Mouse (Mus musculus): ENCODE measurements at regions not wholly inside any gene's neighbourhood (a gene's known extent, or its start where the extent isn't known, plus 50 kb on each side); places are given as distances from the start of the nearest gene placed in this dataset.

DNA sequence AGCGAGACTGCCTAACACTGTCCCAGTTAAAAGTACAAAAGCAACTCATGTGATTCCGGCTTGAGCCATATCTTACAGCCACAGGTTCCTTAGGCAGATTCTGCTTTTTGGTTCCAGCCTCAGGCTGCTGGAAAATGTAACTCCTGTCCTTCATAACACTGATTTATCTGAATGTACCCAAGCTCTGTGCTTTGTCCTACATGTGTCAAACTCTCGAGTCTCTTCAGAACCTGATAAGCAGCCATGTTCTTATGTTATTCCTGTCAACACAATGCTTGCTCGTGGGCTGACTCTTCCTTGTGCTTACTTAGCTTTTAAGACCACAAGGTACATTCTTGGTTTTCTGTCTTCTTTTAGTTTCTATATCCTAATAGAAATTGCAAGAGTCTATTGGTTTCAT is 556.3 kb downstream of the Adgrl2 start:
- Histone ChIP-seq H3K4me3 (no peak overlapping the region), H3K4me2 (ENCODE audit: low read depth) (no peak overlapping the region), H3ac (ENCODE audit: control insufficient read depth, insufficient read length) (no peak overlapping the region), H3K36me3 (ENCODE audit: control insufficient read depth, insufficient read depth) (no peaks in the 10 kb centered on the region), H3K27me3 (ENCODE audit: control insufficient read depth, insufficient read depth, insufficient read length) (no peaks in the 10 kb centered on the region), H3K79me2 (ENCODE audit: control insufficient read depth, insufficient read depth) (no peaks in the 10 kb centered on the region)
- no peak for TF ChIP-seq MYOD1 (IDR thresholded peaks at IDR 0.05; ENCODE audit: control insufficient read depth in 1 of 3, insufficient read length in 2 of 3, low read depth in 2 of 3)
- no peak for TF ChIP-seq USF1 (IDR thresholded peaks at IDR 0.05; ENCODE audit: low read depth)
- TF ChIP-seq TCF3 (IDR thresholded peaks at IDR 0.05; ENCODE audit: insufficient read length, low read depth): no peak
- no peak for TF ChIP-seq MAX (IDR thresholded peaks at IDR 0.05; ENCODE audit: low read depth)
- no peak for TF ChIP-seq CEBPB (IDR thresholded peaks at IDR 0.05; ENCODE audit: insufficient read depth, poor library complexity, severe bottlenecking)
- TF ChIP-seq MYOG (IDR thresholded peaks at IDR 0.05; ENCODE audit: control insufficient read depth in 1 of 3, insufficient read depth in 1 of 3, insufficient read length in 2 of 3, low read depth in 2 of 3): no peak
- no peak for TF ChIP-seq E2F4 (IDR thresholded peaks at IDR 0.05; ENCODE audit: insufficient read depth)
- TF ChIP-seq REST (IDR thresholded peaks at IDR 0.05; ENCODE audit: insufficient read depth, insufficient read length): no peak
- no peak for TF ChIP-seq TCF12 (IDR thresholded peaks at IDR 0.05; ENCODE audit: insufficient read depth, poor library complexity, severe bottlenecking)
- no peak for TF ChIP-seq SRF (IDR thresholded peaks at IDR 0.05; ENCODE audit: control insufficient read depth, insufficient read length, low read depth)
- no peak for TF ChIP-seq POLR2AphosphoS2 (IDR thresholded peaks at IDR 0.05; ENCODE audit: insufficient read length, low read depth)
- no peak for TF ChIP-seq POLR2A (IDR thresholded peaks at IDR 0.05; ENCODE audit: insufficient read length, low read depth)

DNA sequence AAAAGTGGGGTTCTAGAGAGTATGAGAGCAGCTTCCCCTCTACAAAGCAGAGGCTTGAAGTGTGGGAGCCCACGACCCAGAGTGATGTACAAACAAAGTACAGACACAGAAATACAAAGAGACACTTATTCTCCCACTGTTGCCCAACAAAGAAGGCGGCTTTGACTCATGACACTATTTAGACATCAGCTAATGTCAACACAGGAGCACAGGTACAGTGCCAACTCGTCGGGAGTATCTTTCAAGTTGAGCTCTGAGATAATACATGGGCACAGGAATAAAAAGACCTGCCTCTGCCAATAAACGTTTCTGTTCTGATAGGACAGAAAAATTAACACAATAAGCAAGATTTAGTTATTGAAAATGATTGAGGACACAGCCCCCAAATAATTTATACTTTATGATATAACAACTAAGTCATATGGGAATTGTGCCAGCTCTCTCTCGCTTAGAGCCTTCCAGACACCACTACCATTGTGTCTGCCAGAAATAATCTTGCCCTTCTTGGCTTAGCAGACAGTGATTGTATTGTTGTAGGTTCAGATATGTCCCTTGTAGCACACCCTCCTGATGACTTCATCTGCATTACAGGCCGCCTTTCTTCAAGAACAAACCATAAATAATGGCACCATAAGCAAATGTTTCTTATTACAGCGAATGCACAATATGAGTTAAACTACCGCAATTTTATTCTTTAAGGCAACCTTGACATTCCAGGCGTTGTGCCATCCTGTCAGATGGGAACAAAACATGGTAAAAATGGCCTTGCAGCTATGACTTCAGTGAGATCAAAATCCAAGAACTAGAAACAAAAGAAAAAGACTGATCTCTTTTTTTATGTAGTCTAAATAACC is 561.1 kb downstream of the Adgrl2 start:
- no peaks in the 10 kb centered on the region for H3K27me3 ChIP-seq (ENCODE audit: control insufficient read depth, insufficient read depth, insufficient read length)
- TF ChIP-seq CEBPB (IDR thresholded peaks at IDR 0.05; ENCODE audit: insufficient read depth, poor library complexity, severe bottlenecking) (no peak), REST (IDR thresholded peaks at IDR 0.05; ENCODE audit: insufficient read depth, insufficient read length) (no peak), E2F4 (IDR thresholded peaks at IDR 0.05; ENCODE audit: insufficient read depth) (no peak), POLR2A (IDR thresholded peaks at IDR 0.05; ENCODE audit: insufficient read length, low read depth) (no peak), MAX (IDR thresholded peaks at IDR 0.05; ENCODE audit: low read depth) (no peak), MYOG (IDR thresholded peaks at IDR 0.05; ENCODE audit: control insufficient read depth in 1 of 3, insufficient read depth in 1 of 3, insufficient read length in 2 of 3, low read depth in 2 of 3) (no peak), TCF12 (IDR thresholded peaks at IDR 0.05; ENCODE audit: insufficient read depth, poor library complexity, severe bottlenecking) (no peak), USF1 (IDR thresholded peaks at IDR 0.05; ENCODE audit: low read depth) (no peak), SRF (IDR thresholded peaks at IDR 0.05; ENCODE audit: control insufficient read depth, insufficient read length, low read depth) (no peak), MYOD1 (IDR thresholded peaks at IDR 0.05; ENCODE audit: control insufficient read depth in 1 of 3, insufficient read length in 2 of 3, low read depth in 2 of 3) (no peak), TCF3 (IDR thresholded peaks at IDR 0.05; ENCODE audit: insufficient read length, low read depth) (no peak), POLR2AphosphoS2 (IDR thresholded peaks at IDR 0.05; ENCODE audit: insufficient read length, low read depth) (no peak)
- no peaks in the 10 kb centered on the region for H3K79me2 ChIP-seq (ENCODE audit: control insufficient read depth, insufficient read depth)
- H3K4me2 ChIP-seq (ENCODE audit: low read depth): no peak overlapping the region
- no peak overlapping the region for H3ac ChIP-seq (ENCODE audit: control insufficient read depth, insufficient read length)
- no peak overlapping the region for H3K4me3 ChIP-seq
- no peaks in the 10 kb centered on the region for H3K36me3 ChIP-seq (ENCODE audit: control insufficient read depth, insufficient read depth)

DNA sequence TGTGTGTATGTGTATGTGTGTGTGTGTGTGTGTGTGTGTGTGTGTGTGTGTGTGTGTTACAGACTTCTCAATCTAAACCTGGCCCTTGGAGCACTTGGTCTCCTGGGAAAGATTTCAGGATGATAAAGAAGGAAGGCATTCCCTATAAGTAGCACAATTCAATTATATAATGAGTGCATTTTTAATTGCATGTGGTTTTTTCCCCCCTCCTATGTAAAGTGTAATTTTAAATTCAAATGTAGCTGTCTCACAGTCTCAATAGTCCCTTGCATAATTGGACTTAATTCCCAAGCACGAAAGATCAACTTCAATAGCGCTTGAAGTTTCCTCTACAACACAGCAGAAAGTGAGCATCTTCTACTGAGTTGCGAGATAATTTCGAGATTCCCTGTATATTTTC is 566.3 kb downstream of the Adgrl2 start:
- no peaks in the 10 kb centered on the region for H3K27me3 ChIP-seq (ENCODE audit: control insufficient read depth, insufficient read depth, insufficient read length)
- no peak overlapping the region for H3K4me3 ChIP-seq
- TF ChIP-seq USF1 (IDR thresholded peaks at IDR 0.05; ENCODE audit: low read depth) (no peak), MYOD1 (IDR thresholded peaks at IDR 0.05; ENCODE audit: control insufficient read depth in 1 of 3, insufficient read length in 2 of 3, low read depth in 2 of 3) (no peak), MYOG (IDR thresholded peaks at IDR 0.05; ENCODE audit: control insufficient read depth in 1 of 3, insufficient read depth in 1 of 3, insufficient read length in 2 of 3, low read depth in 2 of 3) (no peak), SRF (IDR thresholded peaks at IDR 0.05; ENCODE audit: control insufficient read depth, insufficient read length, low read depth) (no peak), MAX (IDR thresholded peaks at IDR 0.05; ENCODE audit: low read depth) (no peak), TCF12 (IDR thresholded peaks at IDR 0.05; ENCODE audit: insufficient read depth, poor library complexity, severe bottlenecking) (no peak), CEBPB (IDR thresholded peaks at IDR 0.05; ENCODE audit: insufficient read depth, poor library complexity, severe bottlenecking) (no peak), TCF3 (IDR thresholded peaks at IDR 0.05; ENCODE audit: insufficient read length, low read depth) (no peak), E2F4 (IDR thresholded peaks at IDR 0.05; ENCODE audit: insufficient read depth) (no peak), REST (IDR thresholded peaks at IDR 0.05; ENCODE audit: insufficient read depth, insufficient read length) (no peak), POLR2AphosphoS2 (IDR thresholded peaks at IDR 0.05; ENCODE audit: insufficient read length, low read depth) (no peak), POLR2A (IDR thresholded peaks at IDR 0.05; ENCODE audit: insufficient read length, low read depth) (no peak)
- H3ac ChIP-seq (ENCODE audit: control insufficient read depth, insufficient read length): no peak overlapping the region
- no peak overlapping the region for H3K4me2 ChIP-seq (ENCODE audit: low read depth)
- H3K79me2 ChIP-seq (ENCODE audit: control insufficient read depth, insufficient read depth): no peaks in the 10 kb centered on the region
- no peaks in the 10 kb centered on the region for H3K36me3 ChIP-seq (ENCODE audit: control insufficient read depth, insufficient read depth)

DNA sequence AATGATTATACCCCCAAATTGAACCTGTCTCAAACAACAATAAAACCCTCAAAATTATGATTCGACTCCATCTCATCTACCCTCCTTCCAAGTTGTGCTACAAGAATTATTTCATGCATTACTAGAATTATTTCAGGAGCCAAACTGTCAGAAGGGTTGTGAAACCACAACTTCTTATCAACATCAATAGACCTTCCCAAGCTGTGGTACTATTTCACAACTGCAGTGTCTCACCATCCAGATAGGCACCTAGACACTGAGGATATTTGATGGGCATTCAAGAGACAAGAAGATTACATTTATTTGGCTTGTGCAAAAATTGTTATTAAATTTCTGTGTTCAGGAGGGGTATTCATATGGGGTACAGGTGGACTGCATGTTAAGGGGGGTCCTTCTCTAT is 567.0 kb downstream of the Adgrl2 start:
- H3ac ChIP-seq (ENCODE audit: control insufficient read depth, insufficient read length): no peak overlapping the region
- TF ChIP-seq CEBPB (IDR thresholded peaks at IDR 0.05; ENCODE audit: insufficient read depth, poor library complexity, severe bottlenecking) (0 out of 2 replicates have a peak, but pooled peaks have one; percentile 8), MYOD1 (IDR thresholded peaks at IDR 0.05; ENCODE audit: control insufficient read depth in 1 of 3, insufficient read length in 2 of 3, low read depth in 2 of 3) (no peak), MYOG (IDR thresholded peaks at IDR 0.05; ENCODE audit: control insufficient read depth in 1 of 3, insufficient read depth in 1 of 3, insufficient read length in 2 of 3, low read depth in 2 of 3) (no peak), SRF (IDR thresholded peaks at IDR 0.05; ENCODE audit: control insufficient read depth, insufficient read length, low read depth) (no peak)
- no peaks in the 10 kb centered on the region for H3K79me2 ChIP-seq (ENCODE audit: control insufficient read depth, insufficient read depth)
- H3K4me3 ChIP-seq: no peak overlapping the region
- no peaks in the 10 kb centered on the region for H3K27me3 ChIP-seq (ENCODE audit: control insufficient read depth, insufficient read depth, insufficient read length)
- no peak overlapping the region for H3K4me2 ChIP-seq (ENCODE audit: low read depth)
- no peaks in the 10 kb centered on the region for H3K36me3 ChIP-seq (ENCODE audit: control insufficient read depth, insufficient read depth)
